Mouse (Mus musculus): ENCODE results near the gene Pwwp2b. TPM values are rescaled to one million over a fixed set of nuclear protein-coding genes. Genes with fewer than 3 reads are reported as not detected.

Pwwp2b gene
- polyA plus RNA-seq, 1 experiment from 2014 or later = 6.9 TPM

DNA sequence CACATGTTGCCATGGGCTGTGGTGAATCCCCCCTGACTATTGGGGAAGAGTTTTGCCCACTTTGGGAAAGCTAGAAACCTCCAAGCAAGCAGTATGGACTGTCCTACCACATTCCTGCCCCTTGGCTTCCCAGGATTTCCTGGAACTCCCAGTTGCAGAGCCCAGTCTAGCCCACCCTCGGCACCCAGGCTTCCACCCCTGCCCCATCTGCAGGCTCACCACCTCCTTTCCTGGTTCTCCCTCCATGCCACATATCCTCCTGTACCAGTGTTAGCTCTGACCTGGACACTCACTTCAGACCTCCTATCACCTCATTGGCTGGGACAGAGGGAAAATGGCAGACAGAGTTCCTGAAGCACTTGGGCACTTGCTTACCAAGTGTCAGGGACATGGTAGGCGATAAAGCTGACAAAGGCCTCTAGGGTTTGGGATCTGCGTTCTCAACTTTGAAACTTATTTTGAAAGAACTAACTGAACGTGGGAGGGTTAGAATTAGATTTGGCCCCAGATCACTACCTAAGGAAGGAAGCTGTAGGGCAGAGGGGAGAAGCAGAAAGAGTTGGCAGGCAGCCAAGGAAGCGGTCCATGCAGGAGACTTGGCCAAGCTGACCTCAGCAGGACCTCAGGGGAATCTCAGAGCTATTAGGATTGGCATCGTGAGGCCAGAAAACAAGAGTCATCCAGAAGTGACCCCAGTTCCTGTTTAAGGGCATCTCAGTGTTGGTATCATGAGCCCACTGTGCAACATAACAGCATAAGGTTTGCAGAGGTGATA, 29.5 kb upstream of the Pwwp2b start:
- Histone ChIP-seq H3K4me3 (ENCODE audit: control insufficient read depth in 1 of 2, insufficient read depth in 1 of 2, low read depth in 1 of 2, low read length in 2 of 2) (no peak overlapping the region), H3K27me3 (ENCODE audit: control insufficient read depth, insufficient read depth, low read length) (no peaks in the 10 kb centered on the region), H3K9me3 (ENCODE audit: control insufficient read depth, low read length) (no peaks in the 10 kb centered on the region), H3K9ac (ENCODE audit: low read length) (no peak overlapping the region), H3K36me3 (ENCODE audit: control insufficient read depth, insufficient read depth, low read length) (no peaks in the 10 kb centered on the region), H3K4me2 (ENCODE audit: low read length) (no peak overlapping the region), H3K4me1 (ENCODE audit: control insufficient read depth in 2 of 2, insufficient read depth in 2 of 2, low read length in 2 of 2) (peaks cover 9 to 15% of the 10 kb centered on the region in 2 experiments), H3K27ac (replicated peaks in 1 of 2; ENCODE audit: control insufficient read depth in 1 of 2, insufficient read depth in 1 of 2, low read depth in 2 of 2, low read length in 2 of 2) (peak overlapping the region in 1 of 2 experiments; percentile 19; a peak in 1 of 4 replicates)
- 33% methylated on average over 6 of the region's 6 CpGs for WGBS
- no peak for ATAC-seq (ENCODE audit: insufficient number of reproducible peaks, insufficient read depth, low FRiP score, low read depth)

DNA sequence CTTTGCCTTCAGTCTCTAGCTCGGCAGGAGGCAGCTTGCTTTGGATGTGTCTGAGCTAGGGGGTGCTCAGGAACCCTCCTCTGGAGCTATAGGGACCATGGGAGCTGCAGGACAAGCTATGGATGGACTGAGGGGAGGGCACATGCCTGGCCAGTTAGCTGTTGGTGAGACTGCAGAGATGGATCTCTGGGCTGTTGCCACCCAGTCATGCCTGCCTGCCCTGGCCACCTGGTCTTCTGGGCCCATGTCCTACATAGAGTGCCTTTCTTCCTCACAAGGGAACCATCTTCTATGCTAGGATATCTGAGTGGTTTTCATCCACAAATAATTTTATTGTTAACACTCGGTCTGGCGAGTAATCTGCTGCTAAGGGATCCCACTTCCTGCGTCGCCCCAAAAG, 28.8 kb upstream of the Pwwp2b start:
- no peak overlapping the region for H3K4me3 ChIP-seq (ENCODE audit: control insufficient read depth in 1 of 2, insufficient read depth in 1 of 2, low read depth in 1 of 2, low read length in 2 of 2)
- no peak overlapping the region for H3K9ac ChIP-seq (ENCODE audit: low read length)
- H3K27me3 ChIP-seq (ENCODE audit: control insufficient read depth, insufficient read depth, low read length) = no peaks in the 10 kb centered on the region
- peaks cover 9 to 15% of the 10 kb centered on the region in 2 experiments for H3K4me1 ChIP-seq (ENCODE audit: control insufficient read depth in 2 of 2, insufficient read depth in 2 of 2, low read length in 2 of 2)
- no peaks in the 10 kb centered on the region for H3K36me3 ChIP-seq (ENCODE audit: control insufficient read depth, insufficient read depth, low read length)
- no peak overlapping the region; a peak in 1 of 4 replicates for H3K27ac ChIP-seq (replicated peaks in 1 of 2; ENCODE audit: control insufficient read depth in 1 of 2, insufficient read depth in 1 of 2, low read depth in 2 of 2, low read length in 2 of 2)
- H3K9me3 ChIP-seq (ENCODE audit: control insufficient read depth, low read length) = no peaks in the 10 kb centered on the region
- no peak overlapping the region for H3K4me2 ChIP-seq (ENCODE audit: low read length)
- ATAC-seq (ENCODE audit: insufficient number of reproducible peaks, insufficient read depth, low FRiP score, low read depth) = no peak
- 79% methylated on average over 5 of the region's 5 CpGs for WGBS

DNA sequence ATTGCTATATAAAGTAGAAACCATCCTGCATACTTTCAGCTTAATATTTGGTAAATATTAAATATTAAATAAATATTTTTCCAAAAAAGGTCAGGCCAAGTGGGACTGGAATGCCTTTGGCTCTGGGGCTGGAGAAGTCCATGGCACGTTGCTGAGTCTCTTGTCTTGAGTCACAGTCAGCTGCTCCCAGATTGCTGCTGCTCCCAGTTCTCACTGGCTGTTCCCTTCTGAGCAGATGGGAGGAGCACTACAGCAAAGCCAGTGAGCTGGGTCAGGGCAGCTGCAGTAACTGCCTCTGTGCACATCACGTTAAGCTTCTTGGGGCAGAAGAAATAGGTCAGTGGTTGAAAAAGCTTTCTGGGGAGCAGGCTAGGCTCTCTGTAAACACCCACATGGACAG, 28.0 kb upstream of the Pwwp2b start:
- no peaks in the 10 kb centered on the region for H3K9me3 ChIP-seq (ENCODE audit: control insufficient read depth, low read length)
- H3K9ac ChIP-seq (ENCODE audit: low read length) = no peak overlapping the region
- no peaks in the 10 kb centered on the region for H3K27me3 ChIP-seq (ENCODE audit: control insufficient read depth, insufficient read depth, low read length)
- 46% methylated on average over 2 of the region's 2 CpGs for WGBS
- H3K27ac ChIP-seq (replicated peaks in 1 of 2; ENCODE audit: control insufficient read depth in 1 of 2, insufficient read depth in 1 of 2, low read depth in 2 of 2, low read length in 2 of 2) = no peak overlapping the region
- H3K36me3 ChIP-seq (ENCODE audit: control insufficient read depth, insufficient read depth, low read length) = no peaks in the 10 kb centered on the region
- no peak overlapping the region for H3K4me2 ChIP-seq (ENCODE audit: low read length)
- ATAC-seq (ENCODE audit: insufficient number of reproducible peaks, insufficient read depth, low FRiP score, low read depth) = no peak
- H3K4me3 ChIP-seq (ENCODE audit: control insufficient read depth in 1 of 2, insufficient read depth in 1 of 2, low read depth in 1 of 2, low read length in 2 of 2) = no peak overlapping the region
- H3K4me1 ChIP-seq (ENCODE audit: control insufficient read depth in 2 of 2, insufficient read depth in 2 of 2, low read length in 2 of 2) = peaks cover 15 to 22% of the 10 kb centered on the region in 2 experiments

DNA sequence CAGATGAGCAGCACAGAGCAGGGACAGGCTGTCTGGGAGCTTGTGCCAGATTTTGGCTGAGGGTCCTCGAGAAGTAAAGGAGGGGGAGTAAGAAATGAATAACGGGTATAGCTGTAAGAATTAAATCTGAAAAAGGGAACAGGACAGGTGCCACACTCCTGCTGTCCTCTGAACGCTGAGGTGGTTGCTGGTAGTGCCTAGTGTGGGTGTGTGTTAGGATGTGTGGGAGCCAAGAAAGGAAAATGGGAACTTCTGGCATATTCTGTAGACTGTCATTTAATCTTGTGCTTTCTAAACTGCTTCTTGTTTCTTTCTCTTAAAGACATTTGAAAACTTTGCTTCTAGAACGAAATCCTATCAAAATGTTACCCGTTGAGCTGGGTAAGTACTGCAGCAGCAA, 27.2 kb upstream of the Pwwp2b start:
- Histone ChIP-seq H3K9me3 (ENCODE audit: control insufficient read depth, low read length) (no peaks in the 10 kb centered on the region), H3K9ac (ENCODE audit: low read length) (no peak overlapping the region), H3K4me3 (ENCODE audit: control insufficient read depth in 1 of 2, insufficient read depth in 1 of 2, low read depth in 1 of 2, low read length in 2 of 2) (no peak overlapping the region), H3K36me3 (ENCODE audit: control insufficient read depth, insufficient read depth, low read length) (no peaks in the 10 kb centered on the region), H3K27me3 (ENCODE audit: control insufficient read depth, insufficient read depth, low read length) (no peaks in the 10 kb centered on the region), H3K4me1 (ENCODE audit: control insufficient read depth in 2 of 2, insufficient read depth in 2 of 2, low read length in 2 of 2) (peaks cover 16 to 22% of the 10 kb centered on the region in 2 experiments), H3K27ac (replicated peaks in 1 of 2; ENCODE audit: control insufficient read depth in 1 of 2, insufficient read depth in 1 of 2, low read depth in 2 of 2, low read length in 2 of 2) (no peak overlapping the region), H3K4me2 (ENCODE audit: low read length) (no peak overlapping the region)
- 74% methylated on average over 5 of the region's 5 CpGs for WGBS
- no peak for ATAC-seq (ENCODE audit: insufficient number of reproducible peaks, insufficient read depth, low FRiP score, low read depth)

DNA sequence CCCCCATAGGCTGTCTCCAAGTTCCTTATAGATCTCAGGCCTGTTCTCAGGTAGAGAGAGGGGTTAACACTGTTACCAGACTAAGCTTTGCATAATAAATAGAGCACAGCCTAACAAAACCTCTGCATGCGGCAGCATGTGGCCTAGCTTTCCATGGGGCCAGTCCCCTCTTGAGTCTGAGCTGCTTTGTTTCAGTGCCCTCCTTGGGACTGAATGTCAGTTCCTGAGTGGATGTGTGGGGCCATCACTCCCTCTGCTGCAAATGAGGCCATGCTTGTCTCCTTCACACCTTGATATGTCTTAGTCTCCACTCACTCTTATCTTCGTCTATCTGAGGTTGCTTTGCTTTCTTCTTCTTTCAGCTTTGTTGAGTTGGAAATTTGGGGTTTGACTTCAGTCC, 26.4 kb upstream of the Pwwp2b start:
- no peaks in the 10 kb centered on the region for H3K27me3 ChIP-seq (ENCODE audit: control insufficient read depth, insufficient read depth, low read length)
- no peak for ATAC-seq (ENCODE audit: insufficient number of reproducible peaks, insufficient read depth, low FRiP score, low read depth)
- no peak overlapping the region for H3K9ac ChIP-seq (ENCODE audit: low read length)
- WGBS = 85% methylated on average over 2 of the region's 2 CpGs
- no peak overlapping the region for H3K27ac ChIP-seq (replicated peaks in 1 of 2; ENCODE audit: control insufficient read depth in 1 of 2, insufficient read depth in 1 of 2, low read depth in 2 of 2, low read length in 2 of 2)
- no peak overlapping the region for H3K4me2 ChIP-seq (ENCODE audit: low read length)
- no peaks in the 10 kb centered on the region for H3K36me3 ChIP-seq (ENCODE audit: control insufficient read depth, insufficient read depth, low read length)
- peaks cover 16 to 20% of the 10 kb centered on the region in 2 experiments for H3K4me1 ChIP-seq (ENCODE audit: control insufficient read depth in 2 of 2, insufficient read depth in 2 of 2, low read length in 2 of 2)
- no peak overlapping the region for H3K4me3 ChIP-seq (ENCODE audit: control insufficient read depth in 1 of 2, insufficient read depth in 1 of 2, low read depth in 1 of 2, low read length in 2 of 2)
- H3K9me3 ChIP-seq (ENCODE audit: control insufficient read depth, low read length) = no peaks in the 10 kb centered on the region

DNA sequence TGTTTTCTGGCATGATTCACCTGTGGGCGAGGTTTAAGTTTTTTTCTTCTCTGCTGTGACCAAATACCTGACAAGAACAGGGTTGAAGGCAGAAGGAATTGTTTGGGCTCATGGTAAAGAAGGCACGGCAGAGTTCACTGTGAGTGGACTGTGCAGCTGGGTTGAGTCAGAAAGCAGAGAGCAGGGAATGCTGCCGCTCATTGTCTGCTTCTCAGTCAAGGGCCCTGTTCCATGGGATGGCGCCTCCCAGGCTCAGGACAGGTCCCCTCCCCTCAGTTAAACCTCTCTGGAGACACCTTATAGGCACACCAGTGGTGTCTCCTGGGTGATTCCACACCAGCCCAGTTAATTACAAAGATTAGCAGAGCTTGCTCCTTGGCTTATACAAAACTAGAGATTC, 25.9 kb upstream of the Pwwp2b start:
- Histone ChIP-seq H3K4me2 (ENCODE audit: low read length) (no peak overlapping the region), H3K27me3 (ENCODE audit: control insufficient read depth, insufficient read depth, low read length) (no peaks in the 10 kb centered on the region), H3K27ac (replicated peaks in 1 of 2; ENCODE audit: control insufficient read depth in 1 of 2, insufficient read depth in 1 of 2, low read depth in 2 of 2, low read length in 2 of 2) (no peak overlapping the region), H3K9me3 (ENCODE audit: control insufficient read depth, low read length) (no peaks in the 10 kb centered on the region), H3K4me3 (ENCODE audit: control insufficient read depth in 1 of 2, insufficient read depth in 1 of 2, low read depth in 1 of 2, low read length in 2 of 2) (no peak overlapping the region), H3K4me1 (ENCODE audit: control insufficient read depth in 2 of 2, insufficient read depth in 2 of 2, low read length in 2 of 2) (peaks cover 17 to 19% of the 10 kb centered on the region in 2 experiments), H3K9ac (ENCODE audit: low read length) (no peak overlapping the region), H3K36me3 (ENCODE audit: control insufficient read depth, insufficient read depth, low read length) (no peaks in the 10 kb centered on the region)
- WGBS = 75% methylated on average over 4 of the region's 4 CpGs
- no peak for ATAC-seq (ENCODE audit: insufficient number of reproducible peaks, insufficient read depth, low FRiP score, low read depth)

DNA sequence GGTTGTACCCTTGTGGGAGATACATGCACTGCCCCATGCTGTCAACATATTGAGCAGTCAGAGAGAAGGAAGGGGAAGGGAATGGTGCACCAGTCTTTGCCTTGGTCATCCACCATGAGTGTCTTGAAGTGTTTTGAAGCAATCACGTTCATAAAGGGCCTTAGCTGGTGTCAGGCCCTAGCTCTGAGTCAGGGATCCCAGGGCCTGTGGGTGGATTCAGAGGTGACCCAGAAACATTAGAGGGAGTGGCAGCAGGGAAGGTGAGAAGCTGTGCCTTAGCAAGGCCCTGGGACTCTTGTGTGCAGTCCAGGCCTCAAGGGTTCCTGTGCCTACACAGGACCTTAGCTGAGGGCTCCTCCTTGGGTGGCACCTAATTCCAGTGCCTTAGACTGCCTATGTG, 24.2 kb upstream of the Pwwp2b start:
- H3K9me3 ChIP-seq (ENCODE audit: control insufficient read depth, low read length) = no peaks in the 10 kb centered on the region
- no peak overlapping the region for H3K9ac ChIP-seq (ENCODE audit: low read length)
- no peak overlapping the region for H3K4me2 ChIP-seq (ENCODE audit: low read length)
- WGBS = 60% methylated on average over 1 of the region's 1 CpGs
- H3K4me3 ChIP-seq (ENCODE audit: control insufficient read depth in 1 of 2, insufficient read depth in 1 of 2, low read depth in 1 of 2, low read length in 2 of 2) = no peak overlapping the region
- H3K36me3 ChIP-seq (ENCODE audit: control insufficient read depth, insufficient read depth, low read length) = no peaks in the 10 kb centered on the region
- no peak for ATAC-seq (ENCODE audit: insufficient number of reproducible peaks, insufficient read depth, low FRiP score, low read depth)
- peak overlapping the region in 1 of 2 experiments; percentile 36; a peak in 1 of 4 replicates for H3K27ac ChIP-seq (replicated peaks in 1 of 2; ENCODE audit: control insufficient read depth in 1 of 2, insufficient read depth in 1 of 2, low read depth in 2 of 2, low read length in 2 of 2)
- H3K27me3 ChIP-seq (ENCODE audit: control insufficient read depth, insufficient read depth, low read length) = no peaks in the 10 kb centered on the region
- H3K4me1 ChIP-seq (ENCODE audit: control insufficient read depth in 2 of 2, insufficient read depth in 2 of 2, low read length in 2 of 2) = peaks cover 27 to 29% of the 10 kb centered on the region in 2 experiments

DNA sequence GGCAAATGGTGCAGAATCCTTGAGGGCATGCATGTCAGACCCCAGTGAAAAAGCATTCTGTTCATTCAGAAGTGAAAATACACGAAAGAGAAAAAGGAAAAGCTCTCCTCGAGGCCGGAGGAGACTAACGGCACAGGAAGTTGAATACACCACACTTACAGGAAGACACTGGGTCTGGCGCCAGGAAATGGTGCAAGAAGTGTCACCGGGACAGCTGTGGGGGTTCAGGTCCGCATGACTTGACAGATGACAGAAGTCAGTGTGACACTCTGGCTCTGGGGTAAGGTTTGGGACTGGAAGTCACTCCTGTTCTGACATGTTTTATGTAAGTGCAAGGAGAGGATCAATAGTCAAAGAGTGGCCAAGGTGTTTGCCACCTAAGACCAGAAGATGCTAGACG, 23.6 kb upstream of the Pwwp2b start:
- H3K9ac ChIP-seq (ENCODE audit: low read length) = no peak overlapping the region
- WGBS = 62% methylated on average over 8 of the region's 8 CpGs

More for the DNA sequence above, 23.6 kb upstream of the Pwwp2b start:
- H3K27ac ChIP-seq (replicated peaks in 1 of 2; ENCODE audit: control insufficient read depth in 1 of 2, insufficient read depth in 1 of 2, low read depth in 2 of 2, low read length in 2 of 2) = peak overlapping the region; percentile 5 to 36; a peak in 2 of 4 replicates
- no peaks in the 10 kb centered on the region for H3K36me3 ChIP-seq (ENCODE audit: control insufficient read depth, insufficient read depth, low read length)
- H3K4me3 ChIP-seq (ENCODE audit: control insufficient read depth in 1 of 2, insufficient read depth in 1 of 2, low read depth in 1 of 2, low read length in 2 of 2) = no peak overlapping the region
- no peak for ATAC-seq (ENCODE audit: insufficient number of reproducible peaks, insufficient read depth, low FRiP score, low read depth)
- no peak overlapping the region for H3K4me2 ChIP-seq (ENCODE audit: low read length)
- peaks cover 29 to 33% of the 10 kb centered on the region in 2 experiments for H3K4me1 ChIP-seq (ENCODE audit: control insufficient read depth in 2 of 2, insufficient read depth in 2 of 2, low read length in 2 of 2)
- no peaks in the 10 kb centered on the region for H3K9me3 ChIP-seq (ENCODE audit: control insufficient read depth, low read length)
- no peaks in the 10 kb centered on the region for H3K27me3 ChIP-seq (ENCODE audit: control insufficient read depth, insufficient read depth, low read length)
